Mouse (Mus musculus) limb, embryonic 14.5 days (tissue): ENCODE results near the gene Noxa1. TPM values are rescaled to one million over a fixed set of nuclear protein-coding genes. Genes with fewer than 3 reads are reported as not detected.

ENCODE experiments used
- ATAC-seq: fragments of 200-750 bp; cut with Nextera tagmentation; 2 replicates; pipeline ENCODE4 v1.8.0; 2017; ENCODE audit warnings: low read depth, moderate number of reproducible peaks, moderate TSS enrichment; ENCODE audit not compliant: low FRiP score
- DNase-seq: peaks from one replicate; pipeline ENCODE4 v3.0.0-alpha.2; 2015; ENCODE audit warnings: low spot score
- H3K27ac ChIP-seq: fragments of 300-500 bp; sonication (generic); replicated peaks from 2 replicates; pipeline ENCODE4 v1.5.1; 2014; ENCODE audit warnings: low read depth, mild to moderate bottlenecking, low read length, moderate library complexity, mixed read lengths
- H3K27me3 ChIP-seq: fragments of 300-500 bp; sonication (generic); 2 replicates; pipeline ENCODE4 v1.6.1; 2014; ENCODE audit warnings: low read length, mixed read lengths; ENCODE audit not compliant: control insufficient read depth, insufficient read depth
- H3K36me3 ChIP-seq: fragments of 300-500 bp; sonication (generic); 2 replicates; pipeline ENCODE4 v1.6.1; 2014; ENCODE audit warnings: mild to moderate bottlenecking, low read length, moderate library complexity, mixed read lengths; ENCODE audit not compliant: control insufficient read depth, insufficient read depth
- H3K4me1 ChIP-seq: fragments of 300-500 bp; sonication (generic); 2 replicates; pipeline ENCODE4 v1.6.1; 2014; ENCODE audit warnings: antibody characterized with exemption, low read length, mixed read lengths; ENCODE audit not compliant: control insufficient read depth, insufficient read depth
- H3K4me2 ChIP-seq: fragments of 300-500 bp; sonication (generic); replicated peaks from 2 replicates; pipeline ENCODE4 v1.6.1; 2014; ENCODE audit warnings: low read depth, mild to moderate bottlenecking, low read length, moderate library complexity; ENCODE audit not compliant: severe bottlenecking
- H3K4me3 ChIP-seq: fragments of 300-500 bp; sonication (generic); replicated peaks from 2 replicates; pipeline ENCODE4 v1.5.1; 2014; ENCODE audit warnings: low read length
- H3K9ac ChIP-seq: fragments of 300-500 bp; sonication (generic); 2 replicates; pipeline ENCODE4 v1.6.1; 2014; ENCODE audit warnings: mild to moderate bottlenecking, low read depth, low read length, moderate library complexity; ENCODE audit not compliant: severe bottlenecking
- H3K9me3 ChIP-seq: fragments of 300-500 bp; sonication (generic); 2 replicates; pipeline ENCODE4 v1.6.1; 2016; ENCODE audit warnings: low read length; ENCODE audit not compliant: control insufficient read depth
- POLR2A ChIP-seq: fragments of 200-500 bp; IDR thresholded peaks from 2 replicates; pipeline ENCODE4 v1.8.0; 2012; ENCODE audit warnings: inconsistent platforms, mild to moderate bottlenecking, moderate library complexity, borderline replicate concordance; ENCODE audit not compliant: insufficient read depth, insufficient read length; ENCODE audit errors: extremely low read depth
- WGBS: fragments of 180-500 bp; shearing (Covaris S2); extraction: QIAGEN DNeasy Blood & Tissue Kit; methylation state at CpG from one replicate; pipeline ENCODE4 v1.1.7; 2014; 5-methylcytosine and 5-hydroxymethylcytosine counted together
- polyA plus RNA-seq, 2 experiments: library from polyadenylated mRNA; depleted of rRNA in 1 of 2; stranded (reverse) in 1 of 2; unstranded in 1 of 2; fragments of >200 nt; fragmentation: Nextera tagmentation in 1 of 2; extraction: Ambion mirVana in 1 of 2; gene quantifications; 2 replicates each; pipeline versions ENCODE4 v1.2.1 to v1.2.3; 2012 to 2014

Gene Noxa1
- polyA plus RNA-seq, 2 experiments: 0.13 to 0.15 TPM

DNA sequence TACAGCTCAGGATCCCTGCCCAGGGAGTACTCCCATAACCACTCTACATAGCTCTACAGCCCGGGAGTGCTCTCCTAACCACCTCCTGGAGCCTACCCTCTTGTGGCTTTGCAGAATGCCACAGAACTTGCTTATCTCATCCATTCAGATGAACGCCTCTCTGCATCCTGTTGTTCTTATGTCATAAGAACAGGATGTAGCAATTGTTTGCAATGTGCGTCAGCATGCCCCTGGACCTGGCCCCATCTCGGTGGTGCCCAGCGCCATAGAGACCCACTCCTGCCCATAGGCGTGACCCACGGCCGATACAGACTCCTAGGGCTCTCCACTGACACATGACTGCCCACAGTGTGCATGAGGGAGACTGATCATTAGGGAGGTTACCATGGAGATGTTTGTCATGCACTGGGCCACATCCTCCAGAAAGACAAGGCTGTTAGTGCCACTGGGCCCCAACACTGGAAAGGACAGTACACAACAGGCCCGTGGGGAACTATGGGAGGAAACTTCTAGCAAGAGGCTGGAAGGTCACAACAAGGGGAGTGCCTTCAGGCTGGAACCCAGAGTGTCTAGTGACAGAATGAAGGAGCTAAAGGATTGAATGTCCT lies 16.3 kb upstream of the Noxa1 start:
- H3K27me3 ChIP-seq: no peaks in the 10 kb centered on the region
- no peak for ATAC-seq
- DNase-seq: no peak
- TF ChIP-seq POLR2A: no peak
- no peak overlapping the region for H3K4me3 ChIP-seq
- H3K4me1 ChIP-seq: no peaks in the 10 kb centered on the region
- H3K27ac ChIP-seq: peak overlapping the region; percentile 33; the same call in 1 of the 2 replicates
- no peaks in the 10 kb centered on the region for H3K36me3 ChIP-seq
- no peak overlapping the region for H3K9ac ChIP-seq
- H3K9me3 ChIP-seq: no peaks in the 10 kb centered on the region
- no peak overlapping the region for H3K4me2 ChIP-seq
- 72% methylated on average over 9 of the region's 9 CpGs for WGBS

- Histone ChIP-seq H3K4me1 (no peaks in the 10 kb centered on the region), H3K4me2 (no peak overlapping the region), H3K27me3 (no peaks in the 10 kb centered on the region), H3K4me3 (no peak overlapping the region), H3K9ac (no peak overlapping the region), H3K36me3 (no peaks in the 10 kb centered on the region), H3K9me3 (no peaks in the 10 kb centered on the region), H3K27ac (no peak overlapping the region)
- ATAC-seq (no peak), DNase-seq (no peak)
- TF ChIP-seq POLR2A: no peak
These were observed 15.7 kb upstream of the Noxa1 start for GRCm38 (mm10) chr2:25110505-25111183.

- no peak for TF ChIP-seq POLR2A
- Histone ChIP-seq H3K27ac (no peak overlapping the region), H3K36me3 (no peaks in the 10 kb centered on the region), H3K4me1 (no peaks in the 10 kb centered on the region), H3K4me3 (no peak overlapping the region), H3K4me2 (no peak overlapping the region), H3K27me3 (no peaks in the 10 kb centered on the region), H3K9me3 (no peaks in the 10 kb centered on the region), H3K9ac (no peak overlapping the region)
- DNase-seq: no peak
- no peak for ATAC-seq
These were observed 14.5 kb upstream of the Noxa1 start for GRCm38 (mm10) chr2:25109487-25109886.

GRCm38 (mm10) chr2:25106045-25106444 lies 11.1 kb upstream of the Noxa1 start:
- no peak overlapping the region for H3K4me3 ChIP-seq
- H3K27ac ChIP-seq: no peak overlapping the region
- H3K27me3 ChIP-seq: no peaks in the 10 kb centered on the region
- H3K9ac ChIP-seq: no peak overlapping the region
- 72% methylated on average over 3 of the region's 3 CpGs for WGBS
- no peaks in the 10 kb centered on the region for H3K9me3 ChIP-seq
- no peaks in the 10 kb centered on the region for H3K36me3 ChIP-seq
- DNase-seq: no peak
- no peak for TF ChIP-seq POLR2A
- H3K4me1 ChIP-seq: no peaks in the 10 kb centered on the region
- no peak for ATAC-seq
- no peak overlapping the region for H3K4me2 ChIP-seq

DNA sequence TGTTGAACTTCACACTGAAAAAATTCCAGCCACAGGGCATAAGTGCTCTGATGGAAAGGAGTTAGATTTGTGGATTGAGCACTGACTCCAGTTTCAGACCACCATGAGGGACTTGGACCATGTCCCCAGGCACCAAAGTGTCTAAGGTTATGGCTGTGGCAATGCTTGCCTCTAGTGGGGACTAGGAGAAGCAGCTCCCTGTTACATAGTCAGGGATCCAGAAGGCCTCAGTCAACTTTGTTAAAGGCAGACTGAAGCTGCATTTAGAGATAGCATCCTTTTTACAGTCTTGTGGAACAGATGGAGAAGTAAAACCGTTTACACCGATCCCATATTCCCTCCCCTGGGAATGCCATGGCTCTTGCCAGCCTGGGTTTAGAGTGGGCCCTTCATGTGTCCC lies 9.2 kb upstream of the Noxa1 start:
- Histone ChIP-seq H3K27ac (no peak overlapping the region), H3K4me3 (no peak overlapping the region), H3K27me3 (no peaks in the 10 kb centered on the region), H3K4me1 (no peaks in the 10 kb centered on the region), H3K4me2 (no peak overlapping the region), H3K9me3 (no peaks in the 10 kb centered on the region), H3K36me3 (no peaks in the 10 kb centered on the region), H3K9ac (no peak overlapping the region)
- ATAC-seq: no peak
- WGBS: 77% methylated on average over 2 of the region's 2 CpGs
- DNase-seq: no peak
- no peak for TF ChIP-seq POLR2A

DNA sequence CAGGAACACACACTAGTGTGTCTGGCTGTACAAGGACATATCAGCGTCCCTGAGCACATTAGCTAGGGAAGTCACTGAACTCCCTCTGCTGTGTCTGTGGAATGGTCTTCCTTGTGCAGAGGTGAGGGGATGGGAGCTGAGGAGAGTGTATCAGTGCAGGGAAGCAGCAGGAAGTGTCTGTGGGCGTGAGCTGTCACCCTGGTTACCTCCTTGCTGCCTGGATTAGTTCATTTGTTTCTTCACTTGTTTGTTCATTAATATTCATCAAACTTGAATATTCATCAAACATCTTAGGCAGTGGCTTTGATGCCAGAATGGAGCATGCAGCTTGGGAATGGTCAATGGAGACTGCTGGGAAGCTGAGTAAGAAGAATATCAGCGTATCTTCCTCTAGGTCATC lies 4.8 kb upstream of the Noxa1 start:
- Histone ChIP-seq H3K4me1 (no peaks in the 10 kb centered on the region), H3K27ac (no peak overlapping the region), H3K27me3 (peaks cover 3% of the 10 kb centered on the region; the same call in 1 of the 2 replicates), H3K9ac (no peak overlapping the region), H3K4me2 (no peak overlapping the region), H3K9me3 (no peaks in the 10 kb centered on the region), H3K36me3 (no peaks in the 10 kb centered on the region), H3K4me3 (no peak overlapping the region)
- no peak for DNase-seq
- no peak for TF ChIP-seq POLR2A
- WGBS: 76% methylated on average over 3 of the region's 3 CpGs
- ATAC-seq: no peak
